Mouse (Mus musculus): ENCODE results near the gene Rab40c. TPM values are rescaled to one million over a fixed set of nuclear protein-coding genes. Genes with fewer than 3 reads are reported as not detected.

Gene Rab40c
- total RNA-seq, 2 experiments from 2014 or later: 17.0 to 17.4 TPM

DNA sequence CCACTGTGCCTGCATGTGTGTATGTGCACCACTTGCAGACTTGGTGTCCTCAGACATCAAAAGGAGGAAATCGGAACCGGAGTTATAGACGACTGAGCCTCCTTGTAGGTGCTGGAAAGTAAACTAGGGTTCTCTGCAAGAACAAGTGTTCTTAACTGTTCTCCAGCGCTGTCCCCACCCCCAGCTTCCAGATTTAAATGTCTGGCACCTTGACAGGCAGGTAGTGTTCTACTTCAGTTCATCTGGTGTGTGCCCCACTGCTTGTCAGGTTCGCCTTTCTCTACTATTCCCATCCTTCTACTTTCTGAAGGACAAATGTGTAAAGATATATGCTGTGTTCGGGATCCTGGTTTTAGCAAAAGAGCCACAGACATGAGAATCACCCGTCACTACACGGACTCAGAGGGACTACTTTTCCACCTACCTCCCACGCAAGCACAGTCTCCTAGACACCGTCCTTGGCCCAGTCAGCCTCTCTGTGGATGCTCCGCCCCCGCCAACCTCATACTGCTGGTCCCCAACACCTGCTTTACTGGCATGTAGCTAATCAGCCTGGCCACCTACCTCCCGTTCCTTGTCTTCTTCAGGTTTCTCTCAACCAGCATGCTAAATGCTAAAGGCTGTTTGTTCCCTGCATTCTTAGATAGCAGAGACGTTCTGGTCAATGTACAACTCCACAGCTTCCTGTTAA lies 6.2 kb downstream of the Rab40c start:
- intact Hi-C loops (cut with DNase I): loop anchor here (2.0 kb wide), 1 partner anchor 19 kb away; no protein-coding TSS in a partner anchor
- DNase-seq (ENCODE audit: low spot score): no peak

DNA sequence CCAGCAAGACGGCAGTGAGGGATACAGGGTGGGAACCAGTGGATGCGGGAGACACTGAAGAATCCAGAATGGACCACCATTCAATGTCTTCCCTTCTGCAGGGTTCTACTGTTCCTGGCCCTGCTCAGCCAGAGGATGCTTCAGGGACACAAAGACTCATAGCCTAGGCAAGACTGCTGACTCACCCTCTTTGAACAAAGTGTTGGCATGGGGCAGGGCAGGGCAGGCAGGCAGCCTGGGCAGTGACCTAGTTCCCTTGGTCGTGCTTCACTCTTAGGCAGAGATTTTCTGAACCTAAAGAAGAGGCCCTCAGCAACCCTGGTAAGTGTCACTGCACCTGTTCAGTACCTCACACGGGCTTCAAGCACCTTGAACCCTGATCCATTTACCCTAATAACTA lies 7.7 kb downstream of the Rab40c start:
- intact Hi-C loops (cut with DNase I): loop anchor here (2.0 kb wide), 1 partner anchor 17 kb away; no protein-coding TSS in a partner anchor

DNA sequence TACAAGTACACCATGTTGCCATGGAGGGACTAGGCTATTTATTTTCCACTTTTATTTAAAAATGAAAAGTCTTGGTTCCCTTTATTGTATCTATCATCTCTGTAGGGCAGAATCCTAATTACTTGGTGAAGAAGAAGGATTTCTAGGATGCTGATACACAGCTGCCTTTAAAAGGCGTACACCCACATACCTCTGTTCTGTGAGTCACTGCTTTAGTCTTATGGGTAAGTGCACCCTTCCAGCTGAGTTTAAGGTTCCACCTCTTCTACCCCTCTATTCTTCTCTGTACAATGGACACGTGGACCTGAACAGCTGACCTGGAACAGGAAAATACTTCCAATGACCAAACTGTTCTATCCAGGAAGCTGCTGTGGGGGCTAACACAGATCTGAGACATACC lies 11.9 kb downstream of the Rab40c start:
- DNase-seq (ENCODE audit: low spot score): no peak

More for the DNA sequence above, 7.7 kb downstream of the Rab40c start:
- no peak for DNase-seq (ENCODE audit: low spot score)

DNA sequence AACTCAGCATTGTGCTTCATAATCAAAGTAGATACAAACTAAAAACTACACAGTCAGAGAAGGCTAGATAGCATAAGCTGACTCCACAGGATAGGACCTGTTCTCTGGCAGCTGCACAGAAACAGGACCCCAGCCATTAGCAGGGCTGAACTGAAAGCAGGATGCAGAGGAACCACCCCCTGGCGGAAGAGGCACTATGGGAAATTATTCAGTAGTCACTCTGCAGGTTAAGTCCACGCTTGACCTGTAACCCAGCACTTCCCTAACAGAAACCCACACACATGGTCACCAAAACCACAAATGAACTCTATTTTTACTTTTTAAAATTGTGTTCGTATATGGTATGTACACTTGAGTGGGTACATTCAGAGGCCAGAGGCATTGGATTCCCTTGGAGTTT lies 16.5 kb downstream of the Rab40c start:
- DNase-seq (ENCODE audit: low spot score): no peak
- intact Hi-C loops (cut with DNase I): no loop called here

More for the DNA sequence above, 11.9 kb downstream of the Rab40c start:
- intact Hi-C loops (cut with DNase I): no loop called here

DNA sequence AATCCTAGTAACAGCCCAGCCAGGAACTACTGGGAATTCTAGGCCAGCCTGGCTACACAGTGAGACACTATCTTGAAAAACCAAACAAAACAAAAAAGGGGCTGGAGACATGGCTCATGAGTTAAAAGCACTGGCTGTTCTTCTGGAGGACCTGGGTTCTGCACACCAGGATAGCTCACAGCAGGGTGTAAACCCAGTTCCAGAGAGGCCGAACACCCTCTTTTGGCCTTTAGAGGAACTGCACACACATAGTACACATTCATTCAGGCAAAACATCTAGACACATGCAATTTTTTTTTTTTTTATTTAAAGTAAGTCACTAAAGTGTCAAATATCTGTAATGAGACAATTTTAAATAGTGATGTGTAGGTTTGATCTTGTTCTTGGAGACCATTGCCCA lies 19.3 kb downstream of the Rab40c start:
- intact Hi-C loops (cut with DNase I): no loop called here
- DNase-seq (ENCODE audit: low spot score): no peak

DNA sequence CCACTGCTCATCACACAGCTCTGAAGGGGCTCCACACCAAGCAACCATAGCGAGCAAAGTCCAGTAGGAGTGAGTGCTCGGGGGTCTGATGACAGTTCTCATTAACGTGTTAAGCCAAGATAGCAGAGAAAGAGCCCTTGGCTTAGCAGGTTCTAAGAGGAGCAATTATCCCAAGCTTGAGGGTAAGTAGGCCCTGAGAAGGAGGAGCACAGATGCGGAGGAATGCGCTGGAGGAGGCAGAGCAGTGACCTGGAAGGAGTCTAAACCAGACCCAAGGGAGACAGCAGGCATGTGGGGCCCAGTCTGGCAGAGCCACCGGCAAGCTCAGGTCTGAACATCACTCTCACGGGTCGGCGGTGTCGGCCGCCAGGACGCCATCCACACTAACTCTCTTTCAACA lies 23.6 kb downstream of the Rab40c start:
- intact Hi-C loops (cut with DNase I): loop anchor here (2.0 to 10.0 kb wide), 2 partner anchors 17 to 49 kb away; partner anchors contain the start of genes Nhlrc4 and Pigq
- no peak for DNase-seq (ENCODE audit: low spot score)

DNA sequence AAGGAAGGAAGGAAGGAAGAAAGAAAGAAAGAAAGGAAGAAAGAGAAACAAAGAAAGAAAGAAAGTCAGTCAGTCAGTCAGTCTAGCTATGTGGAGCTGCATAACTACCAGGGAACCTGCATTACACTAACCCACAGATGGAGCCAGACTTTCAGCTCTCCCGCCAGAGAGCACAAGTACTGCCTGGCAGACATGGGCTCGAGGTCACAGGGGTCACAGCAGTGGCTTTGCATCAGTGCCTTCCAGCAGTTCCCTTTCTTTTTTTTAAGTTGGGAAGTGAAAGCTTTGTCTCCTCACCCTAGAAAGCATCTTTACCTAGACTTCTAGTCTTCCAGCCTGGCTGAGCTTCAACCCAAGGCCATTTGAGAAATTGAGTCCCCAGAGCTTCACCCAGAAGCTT lies 24.1 kb downstream of the Rab40c start:
- DNase-seq (ENCODE audit: low spot score): no peak

DNA sequence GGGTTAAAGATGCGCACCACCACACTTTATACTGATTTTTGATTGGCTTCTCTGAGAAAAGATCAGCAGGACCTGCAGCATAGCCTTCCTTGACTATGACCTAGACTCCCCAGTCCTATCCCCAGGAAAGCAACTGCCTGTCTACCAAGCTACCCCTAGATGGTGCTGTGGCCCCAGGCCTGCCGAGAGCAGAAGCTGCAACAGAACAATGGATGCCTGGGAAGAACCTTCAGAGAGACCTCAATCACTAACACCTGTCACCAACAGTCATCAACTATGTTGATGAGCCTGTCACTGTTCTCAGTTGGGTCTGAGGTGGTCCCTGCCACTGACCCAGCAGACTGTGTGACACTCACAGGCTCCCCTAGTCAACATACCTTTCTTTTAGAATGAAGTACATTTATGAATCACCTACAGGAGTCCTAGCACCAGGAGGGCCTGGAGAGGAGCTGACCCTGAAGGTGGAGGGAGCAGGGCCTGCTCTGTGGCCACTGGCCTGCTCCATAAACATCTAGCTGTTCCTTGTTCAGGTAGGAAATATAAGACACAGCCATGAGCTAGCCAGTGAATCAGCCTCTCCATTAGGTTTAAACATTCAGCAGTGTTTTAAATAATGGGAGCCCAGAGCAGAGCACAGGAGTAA lies 25.4 kb downstream of the Rab40c start:
- DNase-seq (ENCODE audit: low spot score): no peak
- intact Hi-C loops (cut with DNase I): loop anchor here (1.0 to 10.0 kb wide), 5 partner anchors 19 to 198 kb away; partner anchors contain the start of genes Decr2, Nhlrc4 and Pigq

More for the DNA sequence above, 24.1 kb downstream of the Rab40c start:
- intact Hi-C loops (cut with DNase I): loop anchor here (2.0 to 10.0 kb wide), 2 partner anchors 17 to 49 kb away; partner anchors contain the start of genes Nhlrc4 and Pigq

DNA sequence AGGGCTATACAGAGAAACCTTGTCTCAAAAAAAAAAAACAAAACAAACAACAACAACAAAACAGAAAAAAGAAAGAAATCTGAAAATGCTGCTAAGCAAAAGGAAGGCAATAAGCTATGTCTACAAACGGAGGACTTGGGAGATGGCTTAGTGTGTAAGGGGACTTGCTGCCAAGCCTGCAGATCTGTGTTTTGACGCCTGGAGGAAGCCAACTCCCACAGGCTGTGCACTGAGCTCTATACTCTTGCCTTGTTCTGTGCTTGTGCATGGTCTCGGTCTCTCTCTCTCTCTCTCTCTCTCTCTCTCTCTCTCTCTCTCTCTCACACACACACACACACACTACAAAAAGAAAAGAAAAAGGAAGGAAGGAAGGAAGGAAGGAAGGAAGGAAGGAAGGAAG lies 30.7 kb downstream of the Rab40c start:
- DNase-seq (ENCODE audit: low spot score): no peak
- intact Hi-C loops (cut with DNase I): no loop called here

DNA sequence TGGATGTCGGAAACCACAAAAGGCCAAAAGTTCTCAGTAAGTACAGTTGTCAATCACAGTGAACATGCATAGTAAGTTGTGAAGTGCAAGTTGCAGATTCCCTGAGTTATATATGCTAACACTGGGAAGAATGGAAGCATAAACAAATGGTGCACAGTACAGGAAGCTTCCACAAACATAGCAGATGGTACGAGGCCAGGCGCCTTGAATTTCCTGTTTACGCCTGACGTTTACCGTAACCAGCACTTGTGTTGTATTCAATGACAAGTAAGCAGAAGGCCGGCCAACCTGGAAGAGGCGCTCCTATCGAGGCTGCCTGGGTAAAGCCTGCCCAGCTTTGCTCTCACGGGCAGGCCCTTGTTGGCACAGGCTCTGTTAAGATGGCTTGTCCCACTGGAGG lies 32.1 kb downstream of the Rab40c start:
- DNase-seq (ENCODE audit: low spot score): no peak
- intact Hi-C loops (cut with DNase I): no loop called here

DNA sequence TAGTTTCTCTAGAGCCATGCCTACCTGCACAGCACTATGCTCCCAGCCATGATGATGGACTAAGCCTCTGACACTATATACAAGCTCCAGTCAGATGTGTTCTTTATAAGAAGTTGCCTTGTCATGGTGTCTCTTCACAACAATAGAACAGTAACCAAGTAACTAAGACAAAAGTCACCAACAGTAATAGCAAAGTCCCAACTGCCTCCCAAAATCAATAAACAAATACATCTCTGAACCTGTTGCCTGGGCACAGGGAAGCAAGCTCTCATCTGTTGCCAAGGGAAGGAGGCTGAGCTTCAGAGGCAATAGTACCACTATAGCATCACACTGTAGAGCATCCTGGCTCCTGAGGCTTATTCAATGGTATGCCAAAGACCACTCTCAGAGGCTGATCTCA lies 32.7 kb downstream of the Rab40c start:
- no peak for DNase-seq (ENCODE audit: low spot score)
- intact Hi-C loops (cut with DNase I): no loop called here

DNA sequence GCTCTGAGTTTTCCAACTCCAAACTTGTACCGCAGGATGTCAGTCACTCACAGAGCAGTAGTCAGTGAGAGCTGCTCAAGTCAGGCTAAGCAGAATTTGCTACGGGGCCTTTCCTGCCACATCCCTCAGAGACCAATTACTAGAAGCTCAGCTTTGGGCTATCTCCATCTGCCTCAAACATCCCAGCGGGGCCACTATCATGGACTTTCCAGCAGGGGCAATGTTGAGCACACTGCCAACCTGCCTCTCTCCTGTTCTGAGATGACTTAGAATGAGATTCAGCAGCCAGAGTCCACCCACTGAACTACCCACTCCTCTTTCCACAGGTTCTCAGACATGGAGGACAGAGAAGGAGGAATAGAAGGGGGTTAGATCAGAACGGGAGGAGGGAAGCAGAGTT lies 33.9 kb downstream of the Rab40c start:
- DNase-seq (ENCODE audit: low spot score): no peak
- intact Hi-C loops (cut with DNase I): no loop called here

DNA sequence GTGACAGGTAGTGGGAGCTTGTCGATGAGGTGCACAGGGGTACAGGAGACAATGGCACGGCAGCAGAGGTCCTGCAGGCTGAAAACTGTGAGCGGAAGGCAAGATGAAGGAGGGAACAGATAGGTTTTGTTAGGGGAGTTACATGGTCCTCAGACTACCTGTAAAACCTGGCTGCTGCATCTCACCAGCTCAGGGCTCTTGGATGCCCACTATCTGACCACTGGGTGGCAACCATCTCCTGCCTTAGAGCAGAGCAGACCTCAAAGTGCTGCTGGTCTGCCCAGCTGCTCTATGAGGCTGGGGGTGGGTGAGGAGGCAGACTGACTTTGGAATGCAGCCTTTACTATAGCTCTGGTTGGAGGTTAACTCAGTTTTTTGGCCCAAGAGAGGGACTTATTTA lies 35.7 kb downstream of the Rab40c start:
- DNase-seq (ENCODE audit: low spot score): no peak
- intact Hi-C loops (cut with DNase I): no loop called here

DNA sequence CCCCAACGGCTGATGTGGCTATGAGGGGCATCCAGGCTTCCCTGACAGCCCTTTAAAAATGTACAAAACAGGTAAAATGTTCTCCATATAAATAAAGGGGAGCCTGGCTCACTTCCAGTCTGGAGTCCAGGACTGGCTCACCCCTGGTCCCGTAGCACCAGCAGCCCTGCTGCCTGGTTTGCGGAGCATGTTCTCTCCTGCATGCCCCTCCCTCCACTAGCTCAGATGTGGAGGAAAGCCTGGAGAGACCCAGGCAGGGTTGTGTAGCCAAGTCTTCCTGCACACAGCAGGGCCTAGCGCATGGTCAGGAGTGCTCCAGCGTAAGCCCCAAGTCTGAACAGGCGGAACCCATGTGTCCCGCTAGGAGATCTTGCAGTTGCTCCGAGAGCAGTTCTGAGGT lies 36.3 kb downstream of the Rab40c start:
- intact Hi-C loops (cut with DNase I): no loop called here
- DNase-seq (ENCODE audit: low spot score): no peak

DNA sequence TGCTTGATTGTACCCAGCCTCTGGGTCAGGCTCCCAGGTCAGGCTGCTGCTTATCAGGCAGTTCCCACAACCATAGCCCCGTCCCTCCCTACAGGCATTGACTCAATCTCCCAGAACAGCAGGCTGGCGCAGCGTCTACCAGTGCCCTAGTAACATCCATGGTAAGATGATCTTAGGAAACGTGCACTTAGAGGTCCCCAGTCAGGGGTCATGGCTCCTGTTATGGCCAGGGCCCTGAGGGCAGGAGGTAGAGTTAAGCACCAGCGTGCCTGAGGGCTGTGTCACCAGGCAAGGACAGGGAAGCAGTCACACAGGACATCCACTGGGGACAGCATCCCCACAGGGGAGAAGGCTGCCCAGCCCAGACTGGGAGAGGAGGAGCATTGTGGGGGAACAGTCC lies 37.2 kb downstream of the Rab40c start:
- intact Hi-C loops (cut with DNase I): no loop called here
- DNase-seq (ENCODE audit: low spot score): no peak

DNA sequence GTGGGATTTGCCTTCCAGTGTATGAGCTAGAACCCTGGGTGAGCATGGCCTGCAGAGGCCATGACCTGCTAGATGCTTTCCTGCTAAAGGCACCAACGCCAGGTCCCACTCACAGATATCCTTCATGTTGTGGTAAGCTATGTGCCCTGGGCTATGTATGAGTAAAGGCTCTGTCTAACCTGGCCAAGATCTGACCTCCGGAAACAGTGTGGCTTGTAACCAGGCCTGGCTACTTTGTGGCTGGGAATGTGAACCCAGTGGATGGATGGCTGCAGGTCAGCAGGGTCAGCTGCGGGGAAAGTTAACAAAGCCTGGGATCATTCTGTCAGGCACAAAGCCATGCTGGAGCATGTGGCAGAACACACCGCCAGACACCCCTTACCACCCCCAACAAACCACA lies 37.8 kb downstream of the Rab40c start:
- DNase-seq (ENCODE audit: low spot score): no peak
- intact Hi-C loops (cut with DNase I): no loop called here

DNA sequence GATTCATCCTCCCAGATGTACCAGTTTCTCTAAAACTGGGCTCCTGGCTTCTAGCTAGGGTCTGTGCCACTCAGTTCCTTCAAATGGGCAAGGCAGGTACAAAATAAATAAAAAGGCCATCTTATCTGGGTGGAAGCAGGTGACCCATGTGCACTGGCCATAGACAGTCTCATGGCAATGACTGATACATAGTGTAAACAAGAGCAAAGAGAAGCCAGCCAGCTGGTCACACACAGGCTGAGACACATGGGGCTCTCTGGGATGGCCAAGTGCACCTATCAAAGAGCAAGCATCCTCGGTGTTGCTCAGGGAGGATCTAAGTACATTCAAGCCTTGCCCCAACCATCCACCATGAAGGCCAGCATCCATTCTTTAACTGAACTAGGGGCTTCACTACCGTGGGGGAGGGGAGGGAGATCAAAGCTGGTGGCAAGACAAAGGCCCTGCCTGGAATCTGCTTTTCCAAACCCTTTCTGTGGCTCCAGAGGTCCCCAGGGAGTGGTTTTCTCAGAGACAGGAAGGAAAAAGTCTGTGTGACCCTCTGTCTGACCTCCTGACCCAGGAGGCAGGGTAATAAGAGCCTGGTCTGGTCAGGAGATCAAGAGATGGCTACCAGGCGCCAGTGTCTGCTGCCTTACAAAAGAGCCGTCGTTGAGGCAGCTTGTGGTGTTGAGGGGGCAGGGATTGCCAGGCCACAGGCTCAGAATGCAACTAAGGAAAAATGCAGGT lies 38.5 kb downstream of the Rab40c start:
- intact Hi-C loops (cut with DNase I): no loop called here
- no peak for DNase-seq (ENCODE audit: low spot score)

DNA sequence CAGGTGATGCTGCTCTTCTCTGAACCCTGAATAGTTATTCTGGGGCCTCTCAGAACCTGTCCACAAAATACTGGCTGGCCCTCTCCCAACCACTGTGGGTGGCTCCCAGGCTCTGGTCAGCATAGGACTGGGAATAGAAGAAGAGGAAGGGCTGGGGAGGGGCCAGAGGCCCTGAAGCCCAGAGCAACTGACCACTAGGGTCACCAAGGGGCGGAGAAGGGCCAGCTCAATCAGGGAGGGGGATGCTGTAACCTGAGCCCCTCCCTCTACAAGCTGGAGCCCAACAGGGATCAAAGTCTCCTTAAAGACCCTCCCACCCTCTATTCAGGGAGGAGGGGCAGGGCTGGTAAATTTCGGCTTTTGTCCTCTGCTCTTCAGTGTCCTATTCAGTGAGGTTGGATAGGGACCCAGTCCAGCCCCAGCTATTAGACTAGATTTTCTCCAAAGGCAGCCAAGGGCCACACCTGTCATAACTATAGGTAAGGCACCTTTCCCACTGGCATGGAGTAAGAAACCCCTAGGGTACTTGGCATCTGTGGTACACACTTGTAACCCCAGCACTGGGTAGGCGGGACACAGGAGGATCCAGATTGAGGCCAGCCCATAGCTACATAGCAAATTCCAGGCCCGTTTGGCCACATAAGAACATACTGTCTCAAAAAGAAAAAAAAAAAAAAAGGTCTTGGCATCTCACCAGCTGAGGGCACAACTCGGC lies 39.2 kb downstream of the Rab40c start, which contains the start of gene Wfikkn1:
Gene Wfikkn1 (minus strand): TSS at position 663 of the 715 bp plus-strand sequence.
- intact Hi-C loops (cut with DNase I): no loop called here
- no peak for DNase-seq (ENCODE audit: low spot score)

DNA sequence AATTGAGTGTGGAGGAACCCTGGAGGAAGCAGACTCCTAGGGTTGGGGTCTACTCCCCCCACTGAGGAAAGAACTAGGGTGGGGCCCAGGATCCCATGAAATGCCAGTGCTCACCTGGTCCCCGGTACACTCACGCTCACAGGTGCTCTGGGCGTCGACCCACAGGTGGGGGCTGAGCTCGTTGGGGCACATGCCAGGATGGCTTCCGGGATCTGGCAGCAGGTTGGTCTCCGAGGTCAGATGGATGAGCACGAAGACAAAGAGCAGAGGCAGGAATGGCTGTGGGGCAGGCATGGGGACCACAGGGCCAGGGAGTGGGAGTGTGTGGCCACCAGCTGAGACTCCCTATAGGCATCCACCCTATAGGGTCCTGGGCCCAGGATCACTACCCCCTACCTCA lies 39.8 kb downstream of the Rab40c start:
- intact Hi-C loops (cut with DNase I): no loop called here
- DNase-seq (ENCODE audit: low spot score): no peak

DNA sequence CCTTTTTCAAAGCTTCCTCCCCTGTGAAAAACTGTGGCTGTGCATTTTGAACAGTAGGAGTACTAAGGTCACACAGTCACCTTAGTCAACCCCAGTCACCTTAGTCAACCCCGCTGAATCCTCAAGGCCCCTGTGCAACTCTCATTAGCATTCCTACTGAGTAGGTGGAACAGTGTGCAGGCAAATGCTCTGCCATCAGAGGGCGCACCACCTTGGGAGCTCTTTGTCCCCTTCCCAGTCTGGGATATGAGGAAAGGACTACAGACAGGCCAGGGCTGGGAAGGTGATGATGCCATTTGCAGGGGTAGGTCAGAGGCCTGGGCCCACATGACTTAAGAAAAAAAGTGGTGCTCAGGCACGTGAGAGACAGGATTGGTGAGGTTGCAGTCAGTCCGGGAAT lies 40.3 kb downstream of the Rab40c start:
- intact Hi-C loops (cut with DNase I): no loop called here
- DNase-seq (ENCODE audit: low spot score): no peak
